Mouse (Mus musculus): Measurements from ENCODE around the gene Stk38.

Gene Stk38

DNA sequence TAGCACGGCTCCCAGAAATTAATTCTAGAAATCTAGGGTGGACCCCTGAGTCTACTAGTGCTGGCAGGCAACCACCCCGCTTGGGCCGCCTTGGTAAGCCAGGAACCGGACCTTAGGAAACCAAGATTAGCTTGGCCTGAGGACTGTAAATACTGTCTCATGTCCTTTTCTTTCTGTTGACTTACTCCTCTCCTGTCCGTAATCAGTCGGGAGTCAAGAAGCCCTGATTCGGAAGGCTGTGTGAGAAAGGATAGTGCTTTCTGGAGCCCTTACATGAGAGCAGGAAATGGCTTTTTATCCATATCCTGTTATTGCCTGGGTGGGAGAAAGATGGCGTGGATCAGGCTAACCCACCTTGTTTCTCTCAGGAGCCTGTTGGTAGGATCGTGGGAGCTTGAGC, 54.5 kb downstream of the Stk38 start:
- DNase-seq (ENCODE audit: low spot score in 2 of 2), result no peak

DNA sequence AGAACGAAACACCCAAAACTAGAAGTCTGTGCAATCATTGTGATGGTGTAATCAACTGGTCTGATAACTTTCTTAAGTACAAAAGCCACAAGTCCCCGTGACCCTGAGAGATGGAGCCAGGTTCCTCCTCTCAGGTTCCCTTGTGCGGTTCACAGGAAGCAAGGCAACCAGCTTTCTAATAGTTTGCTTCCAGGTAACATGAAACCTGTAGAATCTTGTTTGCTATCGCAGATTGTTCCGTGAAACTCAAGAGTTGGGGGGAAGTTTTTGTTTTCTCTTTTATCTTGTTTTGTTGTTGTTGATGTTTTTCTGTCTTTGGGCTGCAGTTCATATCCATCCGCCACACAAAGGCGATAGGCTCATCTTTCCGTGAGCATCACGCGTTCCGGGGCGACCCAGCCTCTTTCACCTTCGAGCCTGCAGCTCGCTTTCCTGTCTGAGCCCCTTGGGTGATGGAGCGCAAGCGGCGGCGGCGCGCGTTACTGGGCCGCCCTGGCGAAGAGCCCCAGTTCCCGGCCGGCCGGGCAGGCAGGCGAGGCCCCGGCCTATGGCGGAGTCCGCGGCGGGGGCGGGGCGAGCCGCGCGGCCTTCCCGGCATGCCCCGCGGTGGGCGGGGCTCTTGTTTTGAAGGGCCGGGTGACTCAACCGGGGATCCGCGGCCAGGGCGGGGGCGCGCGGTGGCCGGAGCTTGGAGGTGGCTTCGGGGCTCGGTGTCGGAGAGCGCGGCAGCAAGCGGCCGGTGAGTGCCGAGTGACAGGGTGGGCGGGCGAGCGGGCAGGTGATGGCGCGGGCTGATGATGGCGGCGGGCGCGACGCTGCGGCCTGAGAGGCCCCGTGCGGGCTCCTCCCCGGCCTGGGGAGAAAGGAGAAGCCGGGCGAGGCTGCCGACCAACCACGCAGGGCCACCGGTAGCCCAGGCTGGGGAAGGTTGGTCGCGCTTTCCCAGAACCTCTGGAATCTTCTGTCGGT, 55.7 kb downstream of the Stk38 start, which contains the start of gene Kctd20:
Kctd20 (plus strand) TSS at position 120 of the 969 bp plus-strand sequence.
- DNase-seq (ENCODE audit: low spot score in 2 of 2), result peak; percentile 89 to 92

DNA sequence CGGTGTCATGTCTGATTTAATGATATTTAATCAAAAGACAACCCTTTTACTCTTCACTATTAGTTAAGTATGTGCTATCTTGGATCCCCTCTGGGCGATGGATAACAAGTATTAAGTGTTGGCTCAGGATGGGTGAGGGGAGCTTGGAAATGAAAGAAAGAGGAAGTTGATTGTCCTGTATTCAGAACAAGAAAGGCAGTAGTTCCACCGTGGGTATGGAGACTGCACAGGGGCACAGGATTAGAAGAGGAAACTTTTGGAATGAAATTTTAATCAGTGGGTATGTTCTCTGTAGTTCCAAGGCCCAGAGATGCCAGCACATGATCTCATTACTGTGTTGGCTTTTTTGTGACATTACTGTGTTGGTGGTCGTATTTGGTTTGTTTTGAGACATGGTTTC, 57.0 kb downstream of the Stk38 start:
- no peak for DNase-seq (ENCODE audit: low spot score in 2 of 2)

DNA sequence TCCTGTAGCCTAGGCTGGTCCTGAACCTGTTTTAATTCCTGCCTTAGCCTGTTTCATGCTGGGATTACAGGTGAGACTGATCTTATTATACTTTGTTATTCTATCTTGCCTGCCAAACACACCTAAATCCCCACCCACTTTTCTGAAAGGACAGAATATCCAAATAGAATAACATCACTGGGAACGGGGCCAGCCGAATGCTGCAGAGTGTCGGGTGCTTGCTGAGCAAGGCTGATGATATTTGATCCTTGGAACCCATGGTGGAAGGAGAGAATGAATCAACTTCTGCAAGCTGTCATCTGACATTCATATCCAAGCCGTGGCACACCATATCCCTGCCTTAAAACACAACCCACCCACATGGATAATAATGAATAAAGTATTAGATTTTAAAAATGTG, 59.1 kb downstream of the Stk38 start:
- no peak for DNase-seq (ENCODE audit: low spot score in 2 of 2)

DNA sequence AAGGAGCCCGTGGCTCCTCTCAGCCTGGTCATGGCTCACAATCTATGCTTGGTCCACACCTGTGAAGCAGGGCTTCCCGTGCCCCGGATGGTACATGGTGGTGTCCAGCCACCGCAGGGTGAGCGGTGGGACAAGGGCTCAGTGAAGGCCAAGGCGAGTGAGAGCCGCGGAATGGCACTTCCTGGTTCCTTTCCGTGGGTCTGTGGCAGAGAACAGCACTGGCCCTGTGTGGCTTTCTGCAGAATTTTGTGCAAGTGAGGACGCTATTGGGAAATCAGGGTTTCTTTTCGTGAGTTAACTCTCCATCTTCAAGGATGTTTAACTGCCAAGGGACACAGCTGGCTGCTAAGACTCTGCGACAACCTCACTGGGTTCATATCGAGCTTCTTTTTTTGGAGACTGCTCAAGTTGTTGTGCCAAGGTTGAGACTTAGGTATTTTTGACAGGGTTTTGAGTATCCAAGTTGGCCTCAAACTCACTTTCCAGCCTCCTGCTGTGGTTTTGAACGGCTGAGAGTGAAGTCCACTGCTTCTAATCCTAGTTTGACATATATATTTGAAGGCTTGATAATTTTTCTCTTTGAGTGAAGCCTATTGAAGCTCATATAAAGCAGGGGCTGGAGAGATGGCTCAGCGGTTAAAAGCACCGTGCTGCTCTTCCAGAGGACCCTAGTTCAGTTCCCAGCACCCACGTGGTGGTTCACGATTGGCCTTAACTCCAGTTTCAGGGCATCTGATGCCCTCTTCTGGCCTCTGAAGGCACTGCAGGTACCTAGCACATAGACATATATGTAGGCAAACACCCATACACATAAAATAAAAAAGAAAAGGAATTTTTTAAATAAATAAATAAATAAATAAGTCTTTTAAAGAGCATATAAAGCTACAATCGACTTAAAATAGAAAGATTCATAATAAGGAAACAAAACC, 60.5 kb downstream of the Stk38 start:
- DNase-seq (ENCODE audit: low spot score in 2 of 2), result no peak

DNA sequence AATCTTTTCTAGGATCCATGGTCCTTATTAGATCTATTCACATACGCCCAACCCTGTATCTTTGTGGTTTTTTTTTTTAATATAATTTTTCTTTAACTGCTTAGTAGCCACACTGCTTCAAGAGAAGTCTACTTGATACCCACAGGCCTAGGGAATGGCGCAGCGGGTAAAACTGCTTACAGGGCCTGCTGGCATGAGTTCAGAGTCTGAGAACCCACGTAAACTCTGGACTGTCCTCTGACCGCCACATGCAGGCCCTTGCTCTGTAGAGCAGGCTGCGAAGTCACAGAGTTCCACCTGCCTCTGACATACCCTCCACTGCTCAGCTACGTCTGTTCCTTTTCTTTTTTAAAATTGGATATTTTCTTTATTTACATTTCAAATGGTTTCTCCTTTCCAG, 63.3 kb downstream of the Stk38 start:
- no peak for DNase-seq (ENCODE audit: low spot score in 2 of 2)

DNA sequence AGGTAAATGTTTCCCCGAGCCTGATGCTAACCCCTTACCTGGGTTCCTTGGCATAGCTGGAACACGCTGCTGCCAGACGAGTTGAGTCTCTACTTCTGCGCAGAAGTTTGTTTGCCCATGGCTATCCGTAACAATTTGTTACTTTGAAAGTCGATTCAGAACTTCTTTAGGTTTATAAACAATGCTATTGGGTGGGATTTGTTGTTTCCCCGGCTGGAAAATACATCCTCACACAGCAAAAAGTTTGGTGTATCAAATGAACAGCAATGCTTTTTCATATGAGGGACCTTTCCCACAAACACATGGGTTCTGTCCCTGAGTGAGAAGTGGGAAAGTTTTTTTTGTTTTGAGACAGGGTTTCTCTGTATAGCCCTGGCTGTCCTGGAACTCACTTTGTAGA, 64.1 kb downstream of the Stk38 start, which contains the start of gene Pxt1:
Pxt1 (minus strand) TSS at position 101 of the 400 bp plus-strand sequence.
- no peak for DNase-seq (ENCODE audit: low spot score in 2 of 2)

DNA sequence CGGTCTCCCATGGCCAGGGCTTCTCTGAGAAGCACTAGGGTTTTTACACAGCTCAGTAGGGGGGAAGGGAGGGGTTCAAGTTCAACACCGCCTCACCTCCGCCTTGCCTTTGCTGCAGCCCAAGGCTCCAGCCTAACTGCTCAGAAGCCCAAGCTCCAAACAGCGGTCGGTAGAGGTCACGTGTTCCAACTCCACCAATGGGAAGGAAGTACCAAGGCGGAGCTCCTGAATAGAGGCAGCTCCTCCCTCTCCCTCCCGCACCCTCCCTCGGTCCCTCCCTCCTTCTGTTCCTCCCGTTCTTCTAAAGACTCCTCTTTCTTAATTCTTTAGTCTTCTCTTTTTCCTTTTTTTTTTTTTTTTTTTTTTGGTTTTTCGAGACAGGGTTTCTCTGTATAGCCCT, 65.7 kb downstream of the Stk38 start:
- no peak for DNase-seq (ENCODE audit: low spot score in 2 of 2)

DNA sequence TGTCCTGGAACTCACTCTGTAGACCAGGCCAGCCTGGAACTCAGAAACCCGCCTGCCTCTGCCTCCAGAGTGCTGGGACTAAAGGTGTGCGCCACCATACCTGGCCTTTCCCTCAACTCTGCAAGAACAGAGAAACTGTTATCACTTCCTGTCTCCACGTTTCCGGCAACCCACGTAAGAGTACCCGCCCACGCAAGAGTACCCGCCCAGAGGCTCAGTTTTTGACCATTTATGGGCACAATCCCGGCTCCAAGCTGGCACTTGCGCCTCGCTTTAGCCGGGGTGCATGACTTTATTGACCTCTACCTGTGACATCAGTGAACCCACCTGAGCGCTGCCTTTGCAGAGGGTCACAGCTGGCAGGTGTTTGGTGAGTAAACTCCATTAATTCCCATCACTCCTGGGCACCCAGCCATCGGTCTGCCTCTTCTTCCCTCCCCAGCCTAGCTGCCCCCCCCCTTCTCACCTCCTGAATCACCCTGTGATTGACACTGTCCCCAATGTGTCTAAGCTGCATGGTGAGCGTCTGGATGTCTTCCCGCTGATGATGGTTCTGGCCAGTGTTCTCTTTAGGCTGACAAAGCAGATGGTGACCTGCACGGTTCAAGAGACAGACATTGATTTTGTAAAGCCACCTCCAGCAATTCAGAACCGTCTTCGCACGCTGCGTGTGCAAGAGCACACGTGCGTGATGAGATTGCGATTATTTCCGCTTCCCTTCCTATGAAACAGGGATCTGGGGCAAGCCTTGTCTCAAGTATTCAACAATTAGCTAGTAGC, 66.8 kb downstream of the Stk38 start:
- peak in 1 of 2 experiments; percentile 22 for DNase-seq (ENCODE audit: low spot score in 2 of 2)

DNA sequence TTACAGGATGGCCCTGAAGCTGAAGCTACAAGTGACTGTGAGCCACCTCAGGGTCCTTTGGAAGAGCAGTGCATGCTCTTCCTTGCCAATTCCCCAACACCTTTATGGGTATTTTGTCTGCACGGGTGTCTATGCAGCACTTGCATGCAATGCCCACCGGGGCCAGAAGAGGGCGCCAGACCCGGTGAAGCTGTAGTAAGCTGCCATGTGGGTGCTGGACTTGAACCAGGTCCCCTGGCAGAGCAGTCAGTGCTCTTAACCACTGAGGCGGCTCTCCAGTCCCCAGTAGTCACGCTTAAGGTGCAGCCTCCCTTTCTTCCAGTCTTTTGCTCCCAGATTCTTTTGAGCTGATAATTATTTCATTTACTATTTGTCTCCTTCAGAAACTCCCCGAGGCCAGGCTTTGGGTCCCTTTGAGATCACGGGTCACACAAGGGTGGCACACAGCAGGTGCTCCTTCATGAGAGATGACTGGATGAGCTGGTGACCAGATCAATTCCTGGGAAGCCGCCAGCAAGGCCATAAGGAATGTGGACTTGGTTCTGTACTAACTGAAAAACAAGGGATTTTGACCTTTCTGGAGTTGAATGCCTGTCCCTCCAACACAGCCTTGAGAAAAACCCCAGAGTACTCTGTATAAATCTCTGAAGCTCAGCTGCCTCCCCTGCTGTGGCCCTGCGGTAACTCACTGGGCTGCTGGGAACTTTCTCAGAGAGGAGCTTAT, 71.0 kb downstream of the Stk38 start:
- peak in 1 of 2 experiments; percentile 22 for DNase-seq (ENCODE audit: low spot score in 2 of 2)

DNA sequence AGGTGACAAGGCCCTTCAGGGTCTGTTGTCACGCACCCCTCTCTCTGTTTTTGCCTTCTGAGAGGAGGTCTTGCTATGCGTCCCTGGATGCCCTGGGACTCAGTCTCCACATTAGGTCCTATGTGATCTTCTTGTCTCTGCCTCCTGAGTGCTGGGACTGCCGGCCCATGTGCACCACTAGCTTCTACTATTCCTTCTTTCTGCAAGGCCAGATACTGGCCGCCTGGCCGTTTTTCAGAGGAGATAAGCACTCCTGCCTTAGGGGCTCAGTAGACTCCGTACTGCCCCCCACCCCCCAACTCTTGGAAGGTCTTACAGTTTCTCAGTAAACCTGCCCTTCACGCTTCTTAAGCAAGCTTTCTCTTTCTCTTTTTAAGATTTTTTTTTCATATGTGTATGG, 71.7 kb downstream of the Stk38 start:
- no peak for DNase-seq (ENCODE audit: low spot score in 2 of 2)

DNA sequence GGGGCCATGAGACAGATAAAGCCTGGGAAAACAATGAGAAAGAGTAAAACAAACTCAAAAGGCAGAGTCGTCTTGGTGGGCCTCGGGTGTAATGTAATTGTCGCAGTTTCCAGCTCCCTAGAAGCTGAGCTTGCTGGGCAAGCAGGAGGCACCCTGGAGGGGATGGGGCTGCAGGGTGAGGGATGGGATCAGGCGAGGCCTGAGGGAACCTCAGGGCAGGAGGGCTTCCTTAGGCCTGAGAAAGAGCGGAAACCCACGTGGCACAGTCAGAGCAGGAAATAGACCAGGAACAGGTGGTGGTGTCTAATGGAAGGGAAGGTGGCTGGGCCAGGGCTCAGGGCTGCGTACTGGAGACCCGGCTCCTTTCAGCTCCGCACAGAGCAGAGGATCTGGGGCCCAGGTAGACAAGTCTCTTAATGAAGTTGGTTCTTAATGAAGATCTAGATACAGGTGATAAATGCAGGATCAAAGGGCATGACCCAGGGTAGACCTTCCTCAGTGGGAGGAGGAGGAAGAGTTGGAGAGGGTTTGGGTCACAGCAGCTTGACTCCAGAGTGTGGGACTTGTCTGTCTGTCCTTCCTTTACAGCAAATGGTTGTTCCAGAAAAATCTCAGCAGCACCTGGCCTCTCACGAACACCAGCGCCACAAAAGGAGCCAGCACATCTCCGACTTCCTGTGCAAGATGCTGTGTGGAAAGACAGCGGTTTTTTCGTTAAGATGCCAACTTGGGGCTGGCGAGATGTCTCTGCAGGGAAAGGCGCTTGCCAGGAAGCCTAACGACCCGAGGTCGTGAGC, 73.5 kb downstream of the Stk38 start:
- DNase-seq (ENCODE audit: low spot score in 2 of 2), result no peak

DNA sequence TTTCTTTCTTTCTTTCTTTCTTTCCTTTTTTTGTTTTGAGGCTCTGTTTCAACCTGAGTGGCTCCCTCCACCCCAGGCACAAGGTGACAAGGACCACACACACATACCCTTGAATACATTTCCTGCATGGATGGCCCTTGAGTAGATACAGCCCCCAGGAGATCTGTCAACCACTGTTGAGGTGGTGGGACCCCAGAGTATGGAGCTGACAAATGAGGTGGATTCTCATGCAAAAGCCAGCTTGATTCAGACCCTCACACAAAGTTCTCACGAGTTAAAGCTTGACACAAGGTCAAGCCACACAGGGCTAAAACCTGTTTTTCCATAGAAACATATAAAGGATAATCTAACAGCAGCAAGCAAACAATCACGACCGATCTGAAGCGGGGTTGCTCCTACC, 75.5 kb downstream of the Stk38 start:
- DNase-seq (ENCODE audit: low spot score in 2 of 2), result no peak

DNA sequence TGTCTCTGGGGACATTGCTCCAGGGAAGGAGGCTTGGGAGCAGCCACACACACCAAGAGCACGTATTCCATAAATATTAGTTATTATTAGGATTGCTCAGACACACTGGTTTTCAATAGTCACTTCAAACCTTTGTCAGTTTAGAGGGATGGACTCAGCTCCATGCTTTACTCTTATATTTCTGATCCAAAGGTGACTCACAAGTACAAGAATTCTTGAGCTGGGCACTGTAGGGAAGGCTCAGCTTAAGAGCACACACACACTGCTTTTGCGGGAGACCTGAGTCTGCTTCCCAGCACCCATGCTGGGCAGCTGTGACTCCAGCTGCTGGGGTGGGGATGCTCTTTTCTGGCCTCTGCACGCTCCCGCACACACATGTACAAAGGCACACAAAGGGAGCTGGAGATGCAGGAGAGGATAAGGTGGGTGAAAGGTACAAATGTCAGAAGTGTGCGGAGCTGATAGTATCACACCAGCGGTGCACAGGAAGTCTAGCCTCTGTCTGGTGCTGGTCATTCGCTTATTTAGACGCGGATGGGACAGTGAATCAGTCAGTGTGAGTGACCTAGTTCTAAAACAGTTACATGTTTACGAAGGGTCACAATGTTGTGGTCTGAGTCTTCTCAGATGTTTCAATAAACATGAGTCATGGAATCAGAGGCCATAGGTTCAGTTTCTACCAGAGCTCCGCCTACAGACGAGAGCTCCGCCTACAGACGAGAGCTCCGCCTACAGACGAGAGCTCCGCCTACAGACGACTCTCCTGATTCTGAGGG, 76.2 kb downstream of the Stk38 start:
- DNase-seq (ENCODE audit: low spot score in 2 of 2), result no peak

DNA sequence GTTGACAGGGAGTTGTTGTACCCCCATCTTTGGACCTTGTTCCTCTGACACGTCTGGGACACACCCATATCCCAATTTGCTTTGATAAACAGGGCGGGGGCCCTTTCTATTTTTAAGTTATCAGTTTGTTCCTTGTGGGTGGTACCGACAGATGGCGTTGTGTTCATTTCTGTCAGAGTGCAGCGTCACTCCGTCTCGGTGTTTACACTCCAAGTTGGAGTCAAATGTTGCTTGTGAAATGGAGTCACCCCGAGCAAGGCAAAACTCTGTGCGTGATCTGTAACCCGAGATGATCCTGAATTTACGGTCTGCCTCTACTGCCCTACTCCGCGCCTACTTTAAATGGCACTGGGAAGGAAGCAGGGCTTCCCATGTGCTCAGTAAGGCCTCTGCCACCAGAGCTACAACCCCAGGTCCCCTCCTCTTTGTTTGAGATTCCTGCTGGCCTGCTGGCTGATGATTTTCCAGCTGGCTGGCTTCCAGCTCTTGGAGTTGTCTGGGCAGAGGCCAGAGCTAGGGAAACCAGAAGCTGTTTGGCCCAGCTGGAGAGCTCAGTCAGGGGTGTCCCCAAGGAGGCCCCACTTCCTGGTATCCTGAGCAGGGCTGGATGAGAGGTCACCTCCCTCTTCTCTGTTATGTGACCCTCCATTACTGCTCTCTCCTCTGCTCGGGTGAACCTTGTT, 77.3 kb downstream of the Stk38 start:
- peak; percentile 77 to 81 for DNase-seq (ENCODE audit: low spot score in 2 of 2)

DNA sequence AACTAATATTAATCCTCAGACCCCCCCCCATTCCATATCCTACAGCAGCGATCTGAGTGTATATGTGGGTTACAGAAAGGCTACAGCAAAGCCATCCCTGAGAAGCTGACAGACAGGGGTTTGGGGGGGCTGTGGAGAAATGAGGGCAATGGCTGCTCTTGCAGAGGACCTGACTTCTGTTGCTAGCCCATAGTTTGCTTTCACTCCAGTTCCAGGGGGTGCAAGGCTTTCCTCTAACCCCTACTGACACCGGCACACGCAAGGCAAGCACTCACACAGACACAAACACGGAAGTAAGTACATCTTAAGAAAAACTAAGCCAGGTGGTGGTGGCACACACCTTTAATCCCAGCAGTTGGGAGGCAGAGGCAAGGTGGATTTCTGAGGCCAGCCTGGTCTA, 78.4 kb downstream of the Stk38 start:
- DNase-seq (ENCODE audit: low spot score in 2 of 2), result no peak

DNA sequence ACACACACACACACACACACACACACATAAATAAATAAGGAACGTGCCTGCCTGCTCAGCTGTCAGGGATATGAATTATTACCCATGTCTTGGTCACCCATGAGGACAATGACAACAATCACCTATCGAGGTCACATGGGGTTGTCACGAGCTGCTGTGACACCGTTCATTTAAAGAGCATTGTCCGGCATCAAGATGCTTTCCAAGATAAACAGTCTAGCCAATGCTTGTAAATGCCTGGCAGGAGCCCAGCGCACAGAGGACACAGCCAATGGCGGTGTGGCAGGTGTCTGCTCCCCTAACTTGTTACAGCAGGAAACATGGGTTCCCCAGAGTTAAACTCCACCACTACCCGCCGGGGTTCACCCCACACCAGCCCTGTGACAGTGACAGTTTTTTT, 79.8 kb downstream of the Stk38 start:
- DNase-seq (ENCODE audit: low spot score in 2 of 2), result no peak

DNA sequence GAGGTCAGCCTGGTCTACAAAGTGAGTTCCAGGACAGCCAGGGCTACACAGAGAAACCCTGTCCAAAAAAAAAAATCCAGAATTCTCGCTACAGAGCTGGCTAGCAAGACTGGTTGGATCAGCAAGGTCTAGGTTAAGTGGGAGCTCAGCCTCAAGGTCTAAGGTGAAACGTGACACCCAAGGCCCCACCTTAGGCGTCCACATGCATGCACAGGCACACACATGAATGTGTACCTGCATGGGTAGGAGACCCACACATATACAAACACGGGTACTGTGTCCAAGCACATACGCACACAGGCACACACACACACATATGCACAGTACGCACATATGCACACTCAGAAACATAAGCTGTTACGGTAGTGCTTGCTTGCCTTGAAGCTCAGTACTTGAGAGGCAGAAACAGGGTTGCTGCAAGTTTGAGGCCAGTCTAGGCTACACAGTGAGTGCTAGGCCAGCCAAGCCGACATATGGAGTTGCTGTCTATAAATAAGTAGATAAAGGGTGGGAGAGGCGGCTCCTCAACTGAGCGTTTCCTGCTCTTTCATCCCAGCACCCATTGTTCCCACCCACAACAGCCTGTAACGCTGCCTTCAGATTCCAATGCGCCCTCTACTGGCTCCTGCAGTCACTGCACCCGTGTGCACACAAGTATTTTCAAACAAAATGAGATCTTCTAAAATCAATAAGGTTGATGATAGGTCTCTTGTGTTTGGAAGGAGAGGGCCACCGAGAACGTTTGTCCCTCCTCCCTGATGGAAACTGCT, 80.7 kb downstream of the Stk38 start:
- no peak for DNase-seq (ENCODE audit: low spot score in 2 of 2)

Data from right cerebral cortex, postnatal 10 days (tissue).